Mouse (Mus musculus): ENCODE data around the gene Nfkb2.

DNA sequence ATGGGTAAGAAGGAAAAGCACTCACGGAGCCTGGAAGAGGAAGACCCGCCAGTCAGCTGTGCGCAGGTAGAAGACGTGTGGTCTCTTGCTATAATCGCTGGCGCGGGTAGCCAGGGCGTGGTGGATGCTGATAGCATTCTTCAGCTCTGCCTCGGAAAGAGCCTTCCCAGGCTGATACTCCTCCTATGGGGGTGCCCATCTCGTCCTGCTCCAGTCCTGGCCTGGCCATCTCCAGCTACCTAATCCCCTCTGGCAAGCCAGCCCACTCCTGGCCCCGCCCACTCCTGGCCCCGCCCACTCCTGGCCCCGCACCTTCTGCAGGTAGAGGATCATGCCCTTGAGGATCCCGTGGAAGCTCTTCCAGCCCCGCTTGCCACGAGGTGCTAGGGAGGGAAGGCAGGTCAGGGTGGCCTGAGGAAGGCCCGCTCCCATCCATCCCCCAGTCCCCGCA, 10.1 kb downstream of the Nfkb2 start:
- no peak for TF ChIP-seq CTCF (IDR thresholded peaks at IDR 0.05; ENCODE audit: insufficient read depth, low read depth, low read length)
- no peak for TF ChIP-seq POLR2A (IDR thresholded peaks at IDR 0.05; ENCODE audit: insufficient read depth, low read depth, low read length)

Data from olfactory bulb, adult 2 months (tissue).